Mouse (Mus musculus) testis, adult 2 months (tissue): ENCODE data around the gene Glo1. TPM values are rescaled to one million over a fixed set of nuclear protein-coding genes. Genes with fewer than 3 reads are reported as not detected.

ENCODE experiments used
- H3K27ac ChIP-seq: fragments of 200-500 bp; 2 replicates; pipeline ENCODE4 v1.5.1; 2012; ENCODE audit warnings: low read depth, low read length; ENCODE audit not compliant: control insufficient read depth, insufficient read depth
- H3K27me3 ChIP-seq: fragments of 200-500 bp; 2 replicates; pipeline ENCODE4 v1.6.1; 2012; ENCODE audit warnings: mild to moderate bottlenecking, low read length, moderate library complexity; ENCODE audit not compliant: control insufficient read depth, insufficient read depth
- H3K36me3 ChIP-seq: fragments of 200-500 bp; 2 replicates; pipeline ENCODE4 v1.6.1; 2012; ENCODE audit warnings: mild to moderate bottlenecking, low read length; ENCODE audit not compliant: control insufficient read depth, insufficient read depth
- H3K4me1 ChIP-seq: fragments of 200-500 bp; 2 replicates; pipeline ENCODE4 v1.6.1; 2012; ENCODE audit warnings: low read length; ENCODE audit not compliant: control insufficient read depth, insufficient read depth
- H3K4me3 ChIP-seq: fragments of 200-500 bp; 2 replicates; pipeline ENCODE4 v1.5.1; 2012; ENCODE audit warnings: low read depth, mild to moderate bottlenecking, low read length, moderate library complexity, mixed read lengths; ENCODE audit not compliant: control insufficient read depth
- CTCF ChIP-seq: fragments of 200-500 bp; IDR thresholded peaks from 2 replicates; pipeline ENCODE4 v1.5.1; 2012; ENCODE audit warnings: low read depth, mild to moderate bottlenecking, inconsistent platforms, low read length, moderate library complexity; ENCODE audit not compliant: control insufficient read depth, insufficient read depth, insufficient replicate concordance
- POLR2A ChIP-seq: fragments of 200-500 bp; IDR thresholded peaks from 2 replicates; pipeline ENCODE4 v1.6.1; 2012; ENCODE audit warnings: low read depth, mild to moderate bottlenecking, inconsistent platforms, low read length, moderate library complexity; ENCODE audit not compliant: control insufficient read depth
- polyA plus RNA-seq: library from polyadenylated mRNA; depleted of rRNA; stranded (reverse); fragments of >200 nt; gene quantifications from 2 replicates; pipeline ENCODE4 v1.2.3, GENCODE M21; 2012

Gene Glo1
- polyA plus RNA-seq, 1 experiment: 23.5 TPM

GRCm38 (mm10) chr17:30594407-30594806, 32.3 kb downstream of the Glo1 start:
- TF ChIP-seq POLR2A (no peak), CTCF (no peak)
- H3K27me3 ChIP-seq: no peaks in the 10 kb centered on the region
- H3K36me3 ChIP-seq: peaks cover 3% of the 10 kb centered on the region
- no peak overlapping the region for H3K27ac ChIP-seq
- no peak overlapping the region for H3K4me3 ChIP-seq
- H3K4me1 ChIP-seq: peaks cover 7% of the 10 kb centered on the region

GRCm38 (mm10) chr17:30590417-30591198, 36.1 kb downstream of the Glo1 start:
- Histone ChIP-seq H3K4me1 (peaks cover 9% of the 10 kb centered on the region), H3K36me3 (peaks cover 1% of the 10 kb centered on the region; the same call in 1 of the 2 replicates), H3K27me3 (no peaks in the 10 kb centered on the region), H3K4me3 (peak overlapping the region; percentile 69), H3K27ac (peak overlapping the region; percentile 85)
- TF ChIP-seq POLR2A (no peak), CTCF (no peak)

DNA sequence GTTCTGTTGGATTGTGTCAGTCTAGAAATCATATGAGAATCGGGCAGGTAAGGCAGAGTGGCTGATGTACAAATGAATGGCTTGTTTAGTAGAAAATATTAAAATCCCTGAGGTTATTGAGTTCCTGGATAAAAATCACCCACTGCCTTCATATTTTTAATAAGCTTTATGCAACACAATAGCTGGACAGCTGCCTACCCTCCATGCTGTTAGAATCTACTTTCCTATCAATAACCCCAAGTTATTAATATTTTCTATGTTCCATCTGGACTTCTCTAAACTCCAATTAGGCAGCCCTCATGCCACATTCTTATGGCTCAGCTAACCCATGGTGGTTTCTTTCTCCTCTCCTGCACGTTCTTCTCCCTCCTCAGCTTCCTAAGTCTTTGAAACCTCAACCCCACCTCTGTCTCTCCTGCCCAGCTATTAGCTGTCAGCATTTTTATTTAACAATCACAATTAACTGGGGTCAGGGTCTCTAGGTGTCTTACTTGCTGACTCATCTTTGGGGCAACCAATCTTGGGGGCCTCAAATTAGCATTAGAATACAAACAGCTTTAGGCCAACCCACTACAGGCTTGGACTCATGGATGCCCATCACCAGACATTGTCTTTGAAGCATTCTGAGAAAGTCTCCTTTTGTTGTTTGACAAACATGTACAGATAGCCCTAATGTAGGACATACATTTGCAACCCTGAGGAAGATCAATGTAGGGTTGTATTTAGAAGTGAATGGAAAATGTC, 43.2 kb downstream of the Glo1 start:
- Histone ChIP-seq H3K27me3 (no peaks in the 10 kb centered on the region), H3K4me1 (no peaks in the 10 kb centered on the region), H3K36me3 (no peaks in the 10 kb centered on the region), H3K27ac (no peak overlapping the region), H3K4me3 (no peak overlapping the region)
- TF ChIP-seq POLR2A (no peak), CTCF (no peak)

DNA sequence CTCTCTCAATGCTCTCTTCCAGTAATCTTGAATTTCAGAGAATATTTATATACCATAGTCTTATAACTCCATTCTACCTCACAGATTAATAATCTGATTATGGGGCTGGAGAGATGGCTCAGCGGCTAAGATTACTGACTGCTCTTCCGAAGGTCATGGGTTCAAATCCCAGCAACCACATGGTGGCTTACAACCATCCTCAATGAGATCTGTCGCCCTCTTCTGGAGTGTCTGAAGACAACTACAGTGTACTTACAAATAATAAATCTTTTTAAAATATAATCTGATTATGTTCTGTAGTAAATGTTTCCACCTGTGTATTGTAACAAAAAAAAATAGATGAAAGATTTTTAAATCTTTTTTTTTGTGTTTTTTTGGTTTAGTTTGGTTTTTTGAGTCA, 44.4 kb downstream of the Glo1 start:
- TF ChIP-seq POLR2A: no peak
- no peak for TF ChIP-seq CTCF
- H3K27me3 ChIP-seq: no peaks in the 10 kb centered on the region
- H3K4me1 ChIP-seq: no peaks in the 10 kb centered on the region
- no peak overlapping the region for H3K27ac ChIP-seq
- no peaks in the 10 kb centered on the region for H3K36me3 ChIP-seq
- no peak overlapping the region for H3K4me3 ChIP-seq

GRCm38 (mm10) chr17:30581201-30581600, 45.5 kb downstream of the Glo1 start:
- Histone ChIP-seq H3K27ac (no peak overlapping the region), H3K27me3 (no peaks in the 10 kb centered on the region), H3K36me3 (no peaks in the 10 kb centered on the region), H3K4me3 (no peak overlapping the region), H3K4me1 (peaks cover 2% of the 10 kb centered on the region; the same call in 1 of the 2 replicates)
- TF ChIP-seq CTCF: no peak
- TF ChIP-seq POLR2A: no peak

- H3K27me3 ChIP-seq: no peaks in the 10 kb centered on the region
- H3K36me3 ChIP-seq: no peaks in the 10 kb centered on the region
- peaks cover 2% of the 10 kb centered on the region; the same call in 1 of the 2 replicates for H3K4me1 ChIP-seq
- no peak overlapping the region for H3K27ac ChIP-seq
- H3K4me3 ChIP-seq: no peak overlapping the region
- TF ChIP-seq CTCF (no peak), POLR2A (no peak)
Observed at GRCm38 (mm10) chr17:30580781-30581180, 45.9 kb downstream of the Glo1 start.

DNA sequence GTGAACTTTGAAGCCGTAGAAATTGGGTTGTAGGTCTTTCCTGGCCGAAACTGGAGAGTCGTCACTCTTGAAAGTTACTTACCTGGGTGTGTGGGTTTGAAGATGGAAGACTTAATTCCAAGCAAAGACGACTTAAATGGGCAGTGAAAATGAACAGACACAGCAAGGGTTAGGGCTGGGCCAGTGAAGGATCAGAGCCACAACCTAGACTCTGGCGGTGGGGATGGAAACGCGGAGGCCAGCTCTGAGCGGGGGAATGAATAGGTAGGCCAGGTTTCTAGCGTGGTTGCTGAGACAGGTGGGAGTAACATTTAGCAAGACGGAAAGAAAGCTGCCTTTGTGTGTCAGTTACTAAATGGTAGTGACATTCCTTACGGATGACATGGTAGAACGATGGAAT, 49.7 kb downstream of the Glo1 start:
- Histone ChIP-seq H3K4me3 (peak overlapping the region; percentile 94), H3K36me3 (no peaks in the 10 kb centered on the region), H3K4me1 (peaks cover 6% of the 10 kb centered on the region), H3K27me3 (no peaks in the 10 kb centered on the region), H3K27ac (peak overlapping the region; percentile 96)
- no peak for TF ChIP-seq POLR2A
- TF ChIP-seq CTCF: no peak
